Mouse (Mus musculus) cortical plate, adult 2 months (tissue): ENCODE data around the gene Camk1d. TPM values are rescaled to one million over a fixed set of nuclear protein-coding genes. Genes with fewer than 3 reads are reported as not detected.

Source experiments
- H3K27ac ChIP-seq: fragments of 200-500 bp; 2 replicates; pipeline ENCODE4 v1.5.1; 2012; ENCODE audit warnings: low read length, control low read depth, inconsistent platforms; ENCODE audit not compliant: insufficient read depth
- H3K4me1 ChIP-seq: fragments of 200-500 bp; 2 replicates; pipeline ENCODE4 v1.6.1; 2011; ENCODE audit warnings: low read length; ENCODE audit not compliant: control insufficient read depth, insufficient read depth
- H3K4me3 ChIP-seq: fragments of 200-500 bp; 2 replicates; pipeline ENCODE4 v1.5.1; 2011; ENCODE audit warnings: mild to moderate bottlenecking, low read length, control low read depth; ENCODE audit not compliant: insufficient read depth
- CTCF ChIP-seq: fragments of 200-500 bp; IDR thresholded peaks from 2 replicates; pipeline ENCODE4 v1.5.1; 2011; ENCODE audit warnings: mild to moderate bottlenecking, control low read depth, low read length; ENCODE audit not compliant: insufficient read depth; ENCODE audit errors: extremely low read depth
- POLR2A ChIP-seq: fragments of 200-500 bp; IDR thresholded peaks from 2 replicates; pipeline ENCODE4 v1.6.1; 2011; ENCODE audit warnings: mild to moderate bottlenecking, low read length, control low read depth; ENCODE audit not compliant: insufficient read depth; ENCODE audit errors: extremely low read depth
- polyA plus RNA-seq: library from polyadenylated mRNA; depleted of rRNA; stranded (reverse); fragments of >200 nt; gene quantifications from 2 replicates; pipeline ENCODE4 v1.2.3, GENCODE M21; 2012; rRNA removed

Gene Camk1d
- 39.9 and 40.1 TPM in 2 replicates for polyA plus RNA-seq

DNA sequence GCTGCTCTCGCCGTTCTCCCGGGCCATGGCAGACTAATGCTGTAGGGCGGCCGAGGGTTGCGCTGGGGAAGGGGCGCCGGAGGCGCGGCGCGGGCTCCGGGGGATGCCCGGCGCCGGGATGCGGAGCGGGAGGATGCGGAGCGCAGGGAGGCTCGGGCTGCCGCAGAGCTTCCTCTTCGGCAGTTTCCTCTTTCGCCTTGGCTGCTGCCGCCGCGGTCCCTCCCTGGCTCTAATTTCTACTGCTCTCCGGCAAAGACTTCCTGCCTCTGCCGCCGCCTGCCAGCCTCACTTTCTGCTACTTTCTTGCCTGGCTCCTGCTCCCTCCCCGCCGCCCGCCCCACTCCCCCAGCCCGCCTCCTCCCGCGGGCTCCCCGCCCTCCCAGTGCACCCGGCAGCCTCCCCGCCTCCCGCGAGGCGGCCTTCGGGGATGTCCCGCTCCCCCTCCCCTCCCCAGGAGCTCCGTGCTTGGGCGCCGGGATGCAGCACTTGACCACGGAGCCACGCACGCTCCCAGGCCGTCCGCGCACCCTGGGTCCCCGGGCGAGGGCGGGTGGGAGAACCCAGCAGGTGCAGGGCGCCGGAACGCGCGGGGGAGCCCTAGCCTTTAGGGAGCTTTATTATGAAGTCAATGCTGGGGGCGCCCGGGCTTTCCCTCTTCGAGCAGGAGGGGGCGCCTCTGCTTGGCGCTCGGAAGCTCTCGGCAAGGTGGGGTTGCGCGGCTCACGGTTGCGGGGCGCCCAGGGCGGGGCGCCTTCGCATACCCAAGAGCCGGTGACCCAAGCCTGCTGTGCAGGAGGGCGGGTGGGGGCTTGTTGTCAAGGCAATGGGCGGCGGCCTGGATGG lies at the start of gene Camk1d:
Gene Camk1d, minus strand, starts transcription at position 305 of the 843 bp plus-strand sequence.
- Histone ChIP-seq H3K4me1 (peaks cover 6% of the 10 kb centered on the region), H3K4me3 (peak within 1 kb of the TSS; percentile 66), H3K27ac (peak within 1 kb of the TSS; percentile 83)
- 0 out of 2 replicates have a peak, but pooled peaks have one; percentile 9 for TF ChIP-seq CTCF
- peak; percentile 48; the same call in 1 of the 2 replicates for TF ChIP-seq POLR2A

- H3K27ac ChIP-seq, result no peak overlapping the region
- no peaks in the 10 kb centered on the region for H3K4me1 ChIP-seq
- no peak overlapping the region for H3K4me3 ChIP-seq
- TF ChIP-seq POLR2A (no peak), CTCF (no peak)
Measured at GRCm38 (mm10) chr2:5762031-5762430, 47.7 kb upstream of the Camk1d start.

GRCm38 (mm10) chr2:5760479-5761008 lies 46.2 kb upstream of the Camk1d start:
- Histone ChIP-seq H3K4me1 (no peaks in the 10 kb centered on the region), H3K4me3 (no peak overlapping the region), H3K27ac (no peak overlapping the region)
- TF ChIP-seq POLR2A (no peak), CTCF (no peak)

DNA sequence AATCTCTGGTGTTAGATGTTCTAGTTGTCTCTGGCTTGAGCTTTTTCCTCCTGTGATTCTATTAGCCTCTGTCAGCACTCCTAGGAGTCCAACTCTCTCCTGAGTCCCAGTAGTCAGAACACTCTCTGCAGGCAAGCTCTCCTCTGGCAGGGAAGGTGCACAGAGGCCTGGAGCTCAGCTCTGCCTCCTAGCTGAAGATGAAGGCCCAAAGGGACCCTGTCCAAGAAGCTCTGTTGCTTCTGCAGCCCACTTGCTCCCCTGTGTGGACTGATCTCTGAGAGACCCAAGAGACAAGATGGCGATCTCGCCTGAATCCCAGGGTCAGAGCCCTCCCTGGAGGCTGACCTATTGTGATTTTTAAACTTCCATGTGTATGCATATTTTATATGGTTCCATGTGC lies 44.3 kb upstream of the Camk1d start:
- Histone ChIP-seq H3K27ac (no peak overlapping the region), H3K4me3 (no peak overlapping the region), H3K4me1 (no peaks in the 10 kb centered on the region)
- TF ChIP-seq POLR2A (no peak), CTCF (no peak)

GRCm38 (mm10) chr2:5750872-5751271 lies 36.6 kb upstream of the Camk1d start:
- Histone ChIP-seq H3K4me3 (no peak overlapping the region), H3K27ac (no peak overlapping the region), H3K4me1 (no peaks in the 10 kb centered on the region)
- TF ChIP-seq CTCF, result no peak
- TF ChIP-seq POLR2A, result no peak

DNA sequence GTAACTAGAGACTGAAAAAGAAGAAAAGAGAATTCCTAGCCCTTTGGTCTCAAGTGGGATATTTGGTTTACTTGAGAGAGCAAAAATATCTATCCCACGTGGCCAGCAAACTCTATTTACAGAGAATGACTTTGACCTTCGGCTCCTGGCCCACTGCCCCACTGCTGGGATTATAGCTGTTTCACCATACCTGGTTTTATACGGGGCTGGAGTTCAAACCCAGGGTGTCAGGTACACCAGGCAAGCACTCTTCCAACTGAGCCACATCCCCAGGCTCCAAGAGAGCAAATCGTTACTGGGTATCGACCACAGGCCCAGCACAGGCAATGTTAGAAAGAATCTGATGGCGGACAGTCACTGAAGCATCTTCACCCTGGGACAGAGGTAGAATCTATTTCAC lies 34.9 kb upstream of the Camk1d start:
- no peak overlapping the region for H3K27ac ChIP-seq
- H3K4me3 ChIP-seq, result no peak overlapping the region
- TF ChIP-seq CTCF (no peak), POLR2A (no peak)
- no peaks in the 10 kb centered on the region for H3K4me1 ChIP-seq

- TF ChIP-seq CTCF (no peak), POLR2A (no peak)
- Histone ChIP-seq H3K4me3 (no peak overlapping the region), H3K27ac (no peak overlapping the region), H3K4me1 (no peaks in the 10 kb centered on the region)
Measured at GRCm38 (mm10) chr2:5747545-5748043, 33.3 kb upstream of the Camk1d start.

GRCm38 (mm10) chr2:5746529-5746928 lies 32.2 kb upstream of the Camk1d start:
- no peak overlapping the region for H3K27ac ChIP-seq
- H3K4me1 ChIP-seq, result no peaks in the 10 kb centered on the region
- TF ChIP-seq POLR2A (no peak), CTCF (no peak)
- H3K4me3 ChIP-seq, result no peak overlapping the region

GRCm38 (mm10) chr2:5743886-5744285 lies 29.6 kb upstream of the Camk1d start:
- no peak overlapping the region for H3K27ac ChIP-seq
- H3K4me1 ChIP-seq, result no peaks in the 10 kb centered on the region
- H3K4me3 ChIP-seq, result no peak overlapping the region
- TF ChIP-seq POLR2A, result no peak
- no peak for TF ChIP-seq CTCF

- no peaks in the 10 kb centered on the region for H3K4me1 ChIP-seq
- H3K4me3 ChIP-seq, result no peak overlapping the region
- no peak overlapping the region for H3K27ac ChIP-seq
- TF ChIP-seq POLR2A (no peak), CTCF (no peak)
Measured at GRCm38 (mm10) chr2:5740913-5741312, 26.6 kb upstream of the Camk1d start.
